Mouse (Mus musculus): Measurements from ENCODE around the gene Gimap4. TPM values are rescaled to one million over a fixed set of nuclear protein-coding genes. Genes with fewer than 3 reads are reported as not detected.
A peak's percentile ranks its signal among the peaks of the same experiment; 100 is the strongest.

The Gimap4 gene
- total and polyA plus RNA-seq, 3 experiments: 113 to 264 (median 203) TPM

DNA sequence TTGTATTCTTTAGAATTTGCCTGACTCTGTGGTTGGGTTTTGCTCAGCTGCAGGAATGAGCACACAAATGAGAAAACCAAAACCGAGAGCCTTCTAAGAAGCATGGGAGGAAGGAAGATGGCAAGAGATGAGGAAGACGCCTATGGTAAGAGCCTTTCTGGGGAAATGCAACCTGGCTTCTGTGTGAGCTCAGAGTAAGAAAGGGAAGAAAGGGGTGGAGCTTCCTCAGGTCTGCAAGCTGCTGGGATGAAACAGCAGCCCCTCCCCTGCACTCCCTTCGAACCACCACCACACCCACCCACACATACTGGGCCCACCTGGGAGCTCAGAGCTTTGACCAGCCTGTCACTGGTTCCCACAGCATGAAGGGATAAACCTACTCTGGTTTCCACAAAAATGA lies 56.9 kb downstream of the Gimap4 start:
- Histone ChIP-seq H3K27ac (ENCODE audit: insufficient read depth, low read depth) (peak overlapping the region; percentile 90), H3K79me2 (replicated peaks; ENCODE audit: control insufficient read depth, extremely low read depth, insufficient read depth, poor library complexity, severe bottlenecking) (peaks cover 67% of the 10 kb centered on the region), H3K9me3 (replicated peaks; ENCODE audit: low read length) (peaks cover 9% of the 10 kb centered on the region), H3K27me3 (replicated peaks) (no peaks in the 10 kb centered on the region), H3K36me3 (replicated peaks in 1 of 2; ENCODE audit: control insufficient read depth in 1 of 2, insufficient read depth in 1 of 2, low read length in 1 of 2) (peaks cover 25 to 31% of the 10 kb centered on the region in 2 experiments), H3K4me1 (ENCODE audit: control insufficient read depth in 1 of 2, insufficient read depth in 2 of 2) (peaks cover 12 to 62% of the 10 kb centered on the region in 2 experiments), H3K9ac (ENCODE audit: insufficient read depth, low read depth) (peak overlapping the region; percentile 82), H3K4me3 (replicated peaks in 1 of 3; ENCODE audit: low read depth in 2 of 3, low read length in 2 of 3, poor library complexity in 1 of 3) (peak overlapping the region; percentile 66 to 76 (median 72)), H3K4me2 (ENCODE audit: insufficient read depth, low read depth, poor library complexity, severe bottlenecking) (peak overlapping the region; percentile 89)
- dilution Hi-C loops (cut with MboI; ENCODE audit: extremely low pct_ligation_motif_present, extremely low pct_unique_long_range_greater_than_20kb, low sequenced_read_pairs) (no loop called here), in situ Hi-C loops (cut with MboI; ENCODE audit: low pct_ligation_motif_present, low pct_unique_long_range_greater_than_20kb, low sequenced_read_pairs) (no loop called here)
- peak; percentile 65 for DNase-seq (ENCODE audit: extremely low read depth)
- TF ChIP-seq BHLHE40 (IDR thresholded peaks at IDR 0.05; ENCODE audit: low read depth, low read length) (no peak), ZNF384 (IDR thresholded peaks at IDR 0.05; ENCODE audit: low read depth, low read length) (no peak), GABPA (IDR thresholded peaks at IDR 0.05; ENCODE audit: insufficient replicate concordance, low read depth, low read length) (no peak), EP300 (IDR thresholded peaks at IDR 0.05; ENCODE audit: low read length) (peak; percentile 28; the same call in 1 of the 2 replicates), NRF1 (IDR thresholded peaks at IDR 0.05; ENCODE audit: low read depth, low read length) (no peak), CTCF (conservative IDR thresholded peaks at IDR 0.05 in 1 of 2, IDR thresholded peaks at IDR 0.05 in 1 of 2; ENCODE audit: low read depth in 2 of 2, low read length in 2 of 2) (no peak), ZC3H11A (IDR thresholded peaks at IDR 0.05; ENCODE audit: low read depth, low read length) (no peak), MXI1 (IDR thresholded peaks at IDR 0.05; ENCODE audit: low read depth, low read length) (peak; percentile 11; the same call in 1 of the 2 replicates), POLR2AphosphoS2 (IDR thresholded peaks at IDR 0.05; ENCODE audit: low read depth, low read length) (0 out of 2 replicates have a peak, but pooled peaks have one; percentile 18), SMC3 (IDR thresholded peaks at IDR 0.05; ENCODE audit: low read depth, low read length) (no peak), ELF1 (IDR thresholded peaks at IDR 0.05; ENCODE audit: low read depth, low read length) (no peak), MAX (IDR thresholded peaks at IDR 0.05; ENCODE audit: low read length) (0 out of 2 replicates have a peak, but pooled peaks have one; percentile 0), TBP (conservative IDR thresholded peaks at IDR 0.05; ENCODE audit: low read depth, low read length) (0 out of 2 replicates have a peak, but pooled peaks have one; percentile 31), IRF4 (IDR thresholded peaks at IDR 0.05; ENCODE audit: low read depth, low read length) (0 out of 2 replicates have a peak, but pooled peaks have one; percentile 6), JUND (conservative IDR thresholded peaks at IDR 0.05; ENCODE audit: low read depth, low read length) (no peak), RAD21 (IDR thresholded peaks at IDR 0.05; ENCODE audit: low read depth, low read length) (no peak), CHD2 (IDR thresholded peaks at IDR 0.05; ENCODE audit: low read length) (no peak), UBTF (IDR thresholded peaks at IDR 0.05; ENCODE audit: low read depth, low read length) (no peak), KAT2A (IDR thresholded peaks at IDR 0.05; ENCODE audit: insufficient replicate concordance, low read length) (no peak), MAFK (IDR thresholded peaks at IDR 0.05; ENCODE audit: insufficient replicate concordance, low read length) (no peak), MAZ (IDR thresholded peaks at IDR 0.05; ENCODE audit: low read depth, low read length) (no peak), SIN3A (IDR thresholded peaks at IDR 0.05; ENCODE audit: low read length) (no peak), MEF2A (IDR thresholded peaks at IDR 0.05; ENCODE audit: borderline replicate concordance, low read depth, low read length) (no peak), HCFC1 (IDR thresholded peaks at IDR 0.05; ENCODE audit: low read depth, low read length) (no peak), POLR2A (IDR thresholded peaks at IDR 0.05; ENCODE audit: low read depth, low read length) (peak; percentile 63), TCF12 (IDR thresholded peaks at IDR 0.05; ENCODE audit: low read depth, low read length) (peak; percentile 45; the same call in 1 of the 2 replicates), USF2 (conservative IDR thresholded peaks at IDR 0.05; ENCODE audit: low read depth, low read length) (no peak), PAX5 (IDR thresholded peaks at IDR 0.05; ENCODE audit: low read length) (no peak), JUN (IDR thresholded peaks at IDR 0.05; ENCODE audit: insufficient read depth, low read depth, low read length) (no peak), ZKSCAN1 (IDR thresholded peaks at IDR 0.05; ENCODE audit: borderline replicate concordance, low read depth, low read length) (no peak), USF1 (IDR thresholded peaks at IDR 0.05; ENCODE audit: low read depth, low read length) (no peak), RCOR1 (conservative IDR thresholded peaks at IDR 0.05; ENCODE audit: low read depth, low read length) (no peak), ZMIZ1 (IDR thresholded peaks at IDR 0.05; ENCODE audit: low read depth, low read length) (no peak; the same call in 1 of the 2 replicates), E2F4 (IDR thresholded peaks at IDR 0.05; ENCODE audit: insufficient replicate concordance, low read depth, low read length) (no peak), CHD1 (IDR thresholded peaks at IDR 0.05; ENCODE audit: low read depth, low read length) (no peak), MYC (IDR thresholded peaks at IDR 0.05; ENCODE audit: low read depth, low read length) (no peak), NELFE (IDR thresholded peaks at IDR 0.05; ENCODE audit: low read depth, low read length) (0 out of 2 replicates have a peak, but pooled peaks have one; percentile 40), ETS1 (conservative IDR thresholded peaks at IDR 0.05; ENCODE audit: low read depth, low read length) (no peak)
